Mouse (Mus musculus): ENCODE measurements at regions not wholly inside any gene's neighbourhood (a gene's known extent, or its start where the extent isn't known, plus 50 kb on each side); places are given as distances from the start of the nearest gene placed in this dataset.

GRCm38 (mm10) chr3:71545821-71546220, 1421.8 kb downstream of the Sis start:
- Histone ChIP-seq H3K4me1 (ENCODE audit: control insufficient read depth in 1 of 2, insufficient read depth in 2 of 2, low read length in 2 of 2) (no peaks in the 10 kb centered on the region), H3K9me3 (replicated peaks; ENCODE audit: insufficient read depth, low read length) (no peaks in the 10 kb centered on the region), H3K27ac (ENCODE audit: control insufficient read depth, low read depth, low read length) (no peak overlapping the region), H3K27me3 (ENCODE audit: control insufficient read depth in 1 of 2, insufficient read depth in 2 of 2, low read length in 2 of 2) (no peaks in the 10 kb centered on the region), H3K36me3 (ENCODE audit: control insufficient read depth in 1 of 2, insufficient read depth in 2 of 2, low read length in 2 of 2) (no peaks in the 10 kb centered on the region), H3K9ac (ENCODE audit: control insufficient read depth, low read depth, low read length, poor library complexity, severe bottlenecking) (no peak overlapping the region), H3K79me2 (ENCODE audit: control insufficient read depth, insufficient read depth, low read length, poor library complexity) (no peaks in the 10 kb centered on the region), H3K4me3 (ENCODE audit: control insufficient read depth in 1 of 2, insufficient read depth in 1 of 2, low read depth in 2 of 2, low read length in 2 of 2) (no peak overlapping the region)
- TF ChIP-seq E2F4 (IDR thresholded peaks at IDR 0.05; ENCODE audit: borderline replicate concordance, low read depth, low read length): no peak
- no peak for DNase-seq (ENCODE audit: low read depth, low spot score)

GRCm38 (mm10) chr3:71512860-71513259, 1454.8 kb downstream of the Sis start:
- H3K9ac ChIP-seq (ENCODE audit: control insufficient read depth, low read depth, low read length, poor library complexity, severe bottlenecking): no peak overlapping the region
- no peak for DNase-seq (ENCODE audit: low read depth, low spot score)
- no peak overlapping the region for H3K27ac ChIP-seq (ENCODE audit: control insufficient read depth, low read depth, low read length)
- H3K79me2 ChIP-seq (ENCODE audit: control insufficient read depth, insufficient read depth, low read length, poor library complexity): no peaks in the 10 kb centered on the region
- TF ChIP-seq ZKSCAN1 (IDR thresholded peaks at IDR 0.05; ENCODE audit: low read depth, low read length) (no peak), CHD1 (IDR thresholded peaks at IDR 0.05; ENCODE audit: low read depth, low read length) (no peak)
- H3K27me3 ChIP-seq (ENCODE audit: control insufficient read depth in 1 of 2, insufficient read depth in 2 of 2, low read length in 2 of 2): no peaks in the 10 kb centered on the region
- H3K4me3 ChIP-seq (ENCODE audit: control insufficient read depth in 1 of 2, insufficient read depth in 1 of 2, low read depth in 2 of 2, low read length in 2 of 2): no peak overlapping the region
- no peaks in the 10 kb centered on the region for H3K36me3 ChIP-seq (ENCODE audit: control insufficient read depth in 1 of 2, insufficient read depth in 2 of 2, low read length in 2 of 2)
- no peaks in the 10 kb centered on the region for H3K4me1 ChIP-seq (ENCODE audit: control insufficient read depth in 1 of 2, insufficient read depth in 2 of 2, low read length in 2 of 2)
- no peaks in the 10 kb centered on the region for H3K9me3 ChIP-seq (replicated peaks; ENCODE audit: insufficient read depth, low read length)

Measured in MEL (cell line).